In the genomic region with DNA sequence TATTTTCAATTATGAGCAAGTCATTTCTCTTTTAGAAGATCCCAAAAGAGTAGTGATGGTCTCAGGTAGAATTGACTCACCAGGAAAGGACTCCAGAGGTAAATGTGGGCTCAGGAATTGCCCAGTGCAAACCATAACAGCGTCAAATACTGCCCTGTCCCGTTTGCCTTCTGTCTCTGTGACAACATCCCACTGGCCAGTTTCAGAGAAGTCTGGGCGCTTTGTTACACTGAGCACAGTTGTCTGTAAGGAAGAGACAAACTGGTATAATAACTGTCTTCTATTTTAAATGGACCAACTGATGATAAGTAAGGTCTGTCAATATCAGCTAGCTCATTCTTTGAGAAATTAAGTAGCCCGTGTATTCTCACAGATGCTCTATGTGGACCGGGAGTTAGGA, we compare ENCODE assay signal across 38 mouse cellular contexts. TPM values are rescaled to one million over a fixed set of nuclear protein-coding genes. Genes with fewer than 3 reads are reported as not detected.
"Had no signal": no experiment of that assay in that cellular context is flagged by ENCODE, and none has a peak within 500 bp of the region (broad histone marks: within the 10 kb centered on the region; RNA-seq: fewer than 3 reads in every experiment).

No protein-coding gene starts in this region.

- H3K27ac ChIP-seq: heart, embryonic 13.5 days; heart, embryonic 15.5 days; hindbrain, embryonic 10.5 days; hindbrain, embryonic 12.5 days; hindbrain, embryonic 13.5 days; hindbrain, embryonic 14.5 days; hindbrain, embryonic 15.5 days; hindbrain, postnatal 0 days; intestine, embryonic 15.5 days; kidney, embryonic 15.5 days; kidney, postnatal 0 days; layer of hippocampus, adult 2 months had no signal

- H3K4me2 ChIP-seq: heart, embryonic 11.5 days; heart, embryonic 12.5 days; heart, embryonic 13.5 days; heart, embryonic 15.5 days; hindbrain, embryonic 12.5 days; hindbrain, embryonic 13.5 days; hindbrain, embryonic 14.5 days; hindbrain, embryonic 15.5 days; intestine, embryonic 15.5 days; kidney, embryonic 15.5 days had no signal

- H3K9ac ChIP-seq: heart, embryonic 12.5 days; heart, embryonic 13.5 days; heart, embryonic 15.5 days; hindbrain, embryonic 12.5 days; hindbrain, embryonic 13.5 days; hindbrain, embryonic 14.5 days; hindbrain, embryonic 15.5 days; intestine, embryonic 15.5 days; kidney, embryonic 15.5 days had no signal

- DNase-seq: heart, postnatal 10 days; heart, postnatal 14 days; heart, postnatal 36 days; heart, postnatal 4 days; kidney, adult 11 months; kidney, adult 18-20 months; kidney, adult 2 months; kidney, adult 8-10 months; kidney, adult 9 months; kidney, postnatal 10 days; kidney, postnatal 14 days; kidney, postnatal 25 days; kidney, postnatal 36 days; kidney, postnatal 4 days; layer of hippocampus, adult 9-11 months; layer of hippocampus, postnatal 36 days had no signal

- ATAC-seq: hindbrain, embryonic 16.5 days; hindbrain, postnatal 0 days; inflammation-experienced regulatory T-cells, adult 6 months; intestine, embryonic 15.5 days; intestine, embryonic 16.5 days; intestine, postnatal 0 days had no signal

- H3K36me3 ChIP-seq: heart, embryonic 12.5 days; heart, embryonic 13.5 days; heart, embryonic 15.5 days; hindbrain, embryonic 10.5 days; hindbrain, embryonic 12.5 days; hindbrain, embryonic 13.5 days; hindbrain, embryonic 15.5 days; intestine, embryonic 15.5 days; kidney, embryonic 15.5 days had no signal

- H3K4me3 ChIP-seq: heart, embryonic 12.5 days; heart, embryonic 13.5 days; heart, embryonic 15.5 days; hindbrain, embryonic 10.5 days; hindbrain, embryonic 12.5 days; hindbrain, embryonic 13.5 days; hindbrain, embryonic 15.5 days; intestine, embryonic 15.5 days; kidney, embryonic 15.5 days; layer of hippocampus, adult 2 months had no signal

- H3K27me3 ChIP-seq: heart, embryonic 12.5 days; heart, embryonic 13.5 days; heart, embryonic 15.5 days; hindbrain, embryonic 12.5 days; hindbrain, embryonic 13.5 days; hindbrain, embryonic 15.5 days; intestine, embryonic 15.5 days; kidney, embryonic 15.5 days had no signal

- H3K9me3 ChIP-seq: heart, embryonic 12.5 days; heart, embryonic 13.5 days; heart, embryonic 15.5 days; hindbrain, embryonic 10.5 days; hindbrain, embryonic 12.5 days; hindbrain, embryonic 13.5 days; hindbrain, embryonic 15.5 days; intestine, embryonic 15.5 days; kidney, embryonic 15.5 days had no signal

- H3K4me1 ChIP-seq: heart, embryonic 12.5 days; heart, embryonic 13.5 days; heart, embryonic 15.5 days; hindbrain, embryonic 10.5 days; hindbrain, embryonic 12.5 days; hindbrain, embryonic 13.5 days; hindbrain, embryonic 15.5 days; intestine, embryonic 15.5 days; kidney, embryonic 15.5 days had no signal

RNA-seq across cellular contexts. Expression of gene Fmo4, which starts 6.3 kb away (rescaled TPM):
- total RNA-seq: heart, adult 8-10 months; hematopoietic stem cell, adult 5-6 weeks; layer of hippocampus, adult 18-20 months; layer of hippocampus, adult 2 months; layer of hippocampus, postnatal 36 days; left cerebral cortex, adult 18-20 months had no signal
- polyA plus RNA-seq: heart, embryonic 11.5 days; heart, embryonic 12.5 days; inflammation-experienced regulatory T-cells, adult 6 months had no signal
